Mouse (Mus musculus) neural tube, embryonic 15.5 days (tissue): Measurements from ENCODE around the gene Rnf223. TPM values are rescaled to one million over a fixed set of nuclear protein-coding genes. Genes with fewer than 3 reads are reported as not detected.
"Not testable (repeated sequence)": the region's sequence is repeated elsewhere in the genome, so short reads cannot be mapped to it uniquely, and the experiment has no call there.

ENCODE experiments used
- ATAC-seq: fragments of 200-750 bp; cut with Nextera tagmentation; 2 replicates; pipeline ENCODE4 v1.8.0; 2017; ENCODE audit warnings: mild to moderate bottlenecking, moderate TSS enrichment, moderate library complexity; ENCODE audit not compliant: low FRiP score
- H3K27ac ChIP-seq: fragments of 300-500 bp; sonication (generic); replicated peaks from 2 replicates; pipeline ENCODE4 v1.5.1; 2015; ENCODE audit warnings: mild to moderate bottlenecking, inconsistent platforms
- H3K27me3 ChIP-seq: fragments of 300-500 bp; sonication (generic); replicated peaks from 2 replicates; pipeline ENCODE4 v1.6.1; 2015; ENCODE audit warnings: inconsistent platforms
- H3K36me3 ChIP-seq: fragments of 300-500 bp; sonication (generic); 2 replicates; pipeline ENCODE4 v1.6.1; 2015; ENCODE audit warnings: inconsistent platforms
- H3K4me1 ChIP-seq: fragments of 300-500 bp; sonication (generic); 2 replicates; pipeline ENCODE4 v1.6.1; 2015; ENCODE audit warnings: inconsistent platforms
- H3K4me2 ChIP-seq: fragments of 300-500 bp; sonication (generic); 2 replicates; pipeline ENCODE4 v1.6.1; 2015; ENCODE audit warnings: inconsistent platforms, mild to moderate bottlenecking, moderate library complexity
- H3K4me3 ChIP-seq: fragments of 300-500 bp; sonication (generic); replicated peaks from 2 replicates; pipeline ENCODE4 v1.5.1; 2015; ENCODE audit warnings: mild to moderate bottlenecking, inconsistent platforms
- H3K9ac ChIP-seq: fragments of 300-500 bp; sonication (generic); replicated peaks from 2 replicates; pipeline ENCODE4 v1.6.1; 2015; ENCODE audit warnings: mild to moderate bottlenecking, inconsistent platforms
- H3K9me3 ChIP-seq: fragments of 300-500 bp; sonication (generic); replicated peaks from 2 replicates; pipeline ENCODE4 v1.6.1; 2016; ENCODE audit warnings: inconsistent platforms
- WGBS: fragments of 180-500 bp; shearing (Covaris S2); methylation state at CpG from one replicate; pipeline ENCODE4 v1.1.7; 2015; ENCODE audit warnings: mixed read lengths; 5-methylcytosine and 5-hydroxymethylcytosine counted together
- polyA plus RNA-seq: library from polyadenylated mRNA; unstranded; fragments of >200 nt; fragmentation: Nextera tagmentation; extraction: Ambion mirVana; gene quantifications from 2 replicates; pipeline ENCODE4 v1.2.1, GENCODE M21; 2015

Rnf223 gene
- polyA plus RNA-seq, 1 experiment from 2014 or later: 0.37 TPM

- Histone ChIP-seq H3K9ac (no peak overlapping the region), H3K36me3 (no peaks in the 10 kb centered on the region), H3K4me1 (no peaks in the 10 kb centered on the region), H3K27ac (no peak overlapping the region), H3K4me2 (no peak overlapping the region), H3K4me3 (no peak overlapping the region), H3K9me3 (no peaks in the 10 kb centered on the region), H3K27me3 (no peaks in the 10 kb centered on the region)
- no peak for ATAC-seq
- WGBS: 83% methylated on average over 12 of the region's 12 CpGs
Measured at GRCm38 (mm10) chr4:156133943-156134605, 3.8 kb downstream of the Rnf223 start.

GRCm38 (mm10) chr4:156135112-156135511, 4.8 kb downstream of the Rnf223 start:
- H3K27ac ChIP-seq: no peak overlapping the region
- H3K4me2 ChIP-seq: no peak overlapping the region
- ATAC-seq: no peak
- 95% methylated on average over 13 of the region's 13 CpGs for WGBS
- H3K27me3 ChIP-seq: no peaks in the 10 kb centered on the region
- H3K9ac ChIP-seq: no peak overlapping the region
- no peak overlapping the region for H3K4me3 ChIP-seq
- H3K36me3 ChIP-seq: no peaks in the 10 kb centered on the region
- H3K9me3 ChIP-seq: no peaks in the 10 kb centered on the region
- no peaks in the 10 kb centered on the region for H3K4me1 ChIP-seq

DNA sequence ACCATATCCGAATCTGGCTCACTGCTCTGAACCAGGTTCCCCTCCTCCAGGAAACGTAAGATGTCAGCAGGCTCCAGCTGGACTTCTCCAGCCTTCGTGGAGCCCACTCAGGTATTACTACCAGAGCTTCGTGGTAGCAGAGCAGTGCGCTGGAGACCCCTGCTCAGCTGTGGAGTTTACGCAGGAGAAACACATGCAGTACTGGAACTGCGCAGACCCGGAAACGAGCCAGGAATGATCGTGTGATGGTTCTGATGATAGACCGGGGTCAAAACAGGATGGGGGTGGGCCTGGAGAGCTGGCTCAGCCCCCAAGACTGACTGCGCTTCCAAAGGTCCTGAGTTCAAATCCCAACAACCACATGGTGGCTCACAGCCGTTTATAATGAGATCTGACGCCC, 5.5 kb downstream of the Rnf223 start:
- 95% methylated on average over 14 of the region's 14 CpGs for WGBS
- Histone ChIP-seq H3K9ac (no peak overlapping the region), H3K4me1 (no peaks in the 10 kb centered on the region), H3K27ac (no peak overlapping the region), H3K36me3 (no peaks in the 10 kb centered on the region), H3K9me3 (no peaks in the 10 kb centered on the region), H3K4me2 (no peak overlapping the region), H3K4me3 (no peak overlapping the region), H3K27me3 (no peaks in the 10 kb centered on the region)
- no peak for ATAC-seq

DNA sequence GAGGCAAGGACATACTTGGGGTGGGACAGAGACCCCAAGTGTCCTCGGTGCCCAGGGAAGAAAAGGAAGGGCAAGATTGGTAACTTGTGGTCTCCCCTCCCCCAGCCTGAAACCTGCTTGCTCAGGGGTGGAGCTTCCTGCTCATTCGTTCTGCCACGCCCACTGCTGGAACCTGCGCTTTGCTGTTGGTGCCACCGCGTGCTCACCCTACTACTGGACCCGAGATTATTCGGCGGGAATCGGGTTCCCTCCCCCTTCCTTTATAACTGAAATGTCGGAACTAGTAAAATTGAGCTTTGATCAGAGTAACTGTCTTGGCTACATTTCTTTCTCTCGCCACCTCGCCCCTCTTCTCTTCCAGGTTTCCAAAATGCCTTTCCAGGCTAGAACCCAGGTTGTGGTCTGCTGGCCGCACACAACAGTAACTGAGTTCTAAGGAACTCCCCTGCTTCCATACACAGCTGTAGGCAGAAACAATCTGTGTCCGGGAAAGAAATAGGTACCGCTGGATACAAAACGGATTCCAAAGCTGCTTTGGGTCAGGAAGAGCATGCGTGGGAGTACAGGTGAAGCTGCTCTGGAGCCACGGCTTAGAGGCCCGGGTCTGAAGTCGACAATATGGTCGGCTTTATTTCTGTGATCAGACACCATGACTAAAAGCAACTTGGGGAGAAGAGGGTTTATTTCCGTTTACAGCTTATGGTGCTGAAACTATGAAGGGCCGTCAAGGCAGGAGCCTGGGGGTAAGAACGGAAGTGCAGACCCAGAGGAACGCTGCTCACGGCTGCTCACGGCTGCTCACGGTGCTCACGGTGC, 6.2 kb downstream of the Rnf223 start:
- Histone ChIP-seq H3K4me1 (no peaks in the 10 kb centered on the region), H3K9me3 (no peaks in the 10 kb centered on the region), H3K4me3 (no peak overlapping the region), H3K27ac (no peak overlapping the region), H3K36me3 (no peaks in the 10 kb centered on the region), H3K9ac (no peak overlapping the region), H3K4me2 (no peak overlapping the region), H3K27me3 (no peaks in the 10 kb centered on the region)
- 92% methylated on average over 30 of the region's 30 CpGs for WGBS
- no peak for ATAC-seq

- not testable (repeated sequence) for H3K4me3 ChIP-seq, H3K27me3 ChIP-seq, H3K4me1 ChIP-seq, H3K9ac ChIP-seq, H3K9me3 ChIP-seq, ATAC-seq, H3K4me2 ChIP-seq, H3K27ac ChIP-seq, H3K36me3 ChIP-seq
- 92% methylated on average over 10 of the region's 10 CpGs for WGBS
Measured at GRCm38 (mm10) chr4:156150887-156151286, 20.6 kb downstream of the Rnf223 start.

GRCm38 (mm10) chr4:156154771-156155170, 24.5 kb downstream of the Rnf223 start:
- Histone ChIP-seq H3K27ac (no peak overlapping the region), H3K4me3 (no peak overlapping the region), H3K36me3 (no peaks in the 10 kb centered on the region), H3K4me2 (no peak overlapping the region), H3K9me3 (no peaks in the 10 kb centered on the region; the same call in 1 of the 2 replicates), H3K4me1 (no peaks in the 10 kb centered on the region), H3K27me3 (no peaks in the 10 kb centered on the region), H3K9ac (no peak overlapping the region)
- 88% methylated on average over 3 of the region's 3 CpGs for WGBS
- no peak for ATAC-seq

DNA sequence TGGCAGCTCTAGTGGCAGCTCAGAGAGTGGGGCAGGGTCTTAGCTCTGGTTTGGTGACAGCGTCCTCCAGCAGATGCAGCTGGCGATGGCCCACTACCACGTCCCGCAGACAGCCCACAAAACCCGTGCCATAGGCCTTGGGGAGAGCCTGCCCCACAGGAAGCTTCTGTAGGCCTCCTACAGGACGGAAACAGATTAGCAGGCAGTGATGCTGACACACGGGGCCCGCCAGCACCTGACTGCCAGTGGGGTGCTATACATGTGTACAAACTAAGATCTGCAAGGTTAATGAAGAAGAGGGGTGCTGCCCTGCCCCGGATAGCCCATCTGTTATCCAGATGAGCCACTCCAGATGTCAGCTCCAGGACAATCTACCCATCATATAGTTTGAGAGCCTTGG, 36.2 kb downstream of the Rnf223 start:
- Histone ChIP-seq H3K27ac (no peak overlapping the region), H3K4me2 (no peak overlapping the region), H3K27me3 (no peaks in the 10 kb centered on the region), H3K36me3 (peaks cover 99% of the 10 kb centered on the region), H3K4me3 (no peak overlapping the region), H3K9ac (no peak overlapping the region), H3K9me3 (peaks cover 8% of the 10 kb centered on the region; the same call in 1 of the 2 replicates), H3K4me1 (no peaks in the 10 kb centered on the region)
- ATAC-seq: no peak
- 91% methylated on average over 9 of the region's 9 CpGs for WGBS

GRCm38 (mm10) chr4:156168611-156169010, 38.3 kb downstream of the Rnf223 start:
- no peak for ATAC-seq
- no peaks in the 10 kb centered on the region for H3K9me3 ChIP-seq
- no peak overlapping the region for H3K27ac ChIP-seq
- H3K9ac ChIP-seq: no peak overlapping the region
- H3K36me3 ChIP-seq: peaks cover 99% of the 10 kb centered on the region
- no peaks in the 10 kb centered on the region for H3K27me3 ChIP-seq
- H3K4me3 ChIP-seq: no peak overlapping the region
- WGBS: 98% methylated on average over 8 of the region's 8 CpGs
- no peaks in the 10 kb centered on the region for H3K4me1 ChIP-seq
- H3K4me2 ChIP-seq: no peak overlapping the region

DNA sequence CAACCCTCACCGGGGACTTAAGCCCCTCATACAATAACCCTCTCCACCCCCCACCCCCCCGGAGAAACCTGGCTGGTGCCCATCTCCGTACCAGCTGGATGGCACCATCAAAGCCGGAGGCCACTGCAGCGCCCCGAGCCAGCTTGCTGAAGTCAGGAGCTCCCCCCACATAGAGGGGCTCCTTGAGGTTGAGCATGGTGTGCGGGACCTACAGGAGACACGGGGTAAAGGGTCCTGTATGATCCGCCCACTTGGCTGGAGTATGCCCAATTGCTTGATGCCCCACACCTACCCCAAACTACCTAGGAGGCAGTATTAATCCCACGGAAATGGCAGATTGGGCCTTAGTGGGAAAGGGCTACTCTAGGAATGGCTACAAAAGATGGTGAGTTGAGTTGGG, 38.8 kb downstream of the Rnf223 start:
- 97% methylated on average over 10 of the region's 10 CpGs for WGBS
- no peaks in the 10 kb centered on the region for H3K9me3 ChIP-seq
- H3K4me3 ChIP-seq: no peak overlapping the region
- H3K4me1 ChIP-seq: no peaks in the 10 kb centered on the region
- H3K9ac ChIP-seq: no peak overlapping the region
- no peak for ATAC-seq
- no peak overlapping the region for H3K4me2 ChIP-seq
- H3K27ac ChIP-seq: no peak overlapping the region
- no peaks in the 10 kb centered on the region for H3K27me3 ChIP-seq
- H3K36me3 ChIP-seq: peaks cover 99% of the 10 kb centered on the region

DNA sequence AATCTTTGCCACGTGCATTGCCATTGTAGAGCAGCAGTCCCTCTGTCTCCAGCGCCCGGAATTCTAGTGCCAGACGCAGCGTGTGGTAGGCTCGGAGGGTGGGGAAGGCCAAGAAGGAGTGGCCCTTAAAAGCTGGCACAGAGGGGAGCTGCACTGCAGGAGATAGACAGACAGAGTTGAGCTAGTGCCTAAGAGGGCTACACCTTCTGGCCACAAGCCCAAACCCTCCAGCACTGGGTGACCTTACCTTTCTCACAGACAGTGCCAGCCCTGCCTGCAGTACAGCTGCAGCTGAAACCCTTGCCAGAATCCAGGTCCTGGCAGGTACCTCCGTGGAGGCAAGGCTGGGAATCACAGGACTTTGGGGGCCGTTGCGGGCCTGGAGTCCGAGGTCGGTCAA, 41.5 kb downstream of the Rnf223 start:
- H3K4me2 ChIP-seq: no peak overlapping the region
- H3K4me3 ChIP-seq: no peak overlapping the region
- H3K4me1 ChIP-seq: no peaks in the 10 kb centered on the region
- no peak overlapping the region for H3K9ac ChIP-seq
- 96% methylated on average over 11 of the region's 11 CpGs for WGBS
- H3K27ac ChIP-seq: no peak overlapping the region
- H3K27me3 ChIP-seq: no peaks in the 10 kb centered on the region
- peaks cover 100% of the 10 kb centered on the region for H3K36me3 ChIP-seq
- H3K9me3 ChIP-seq: no peaks in the 10 kb centered on the region
- no peak for ATAC-seq

DNA sequence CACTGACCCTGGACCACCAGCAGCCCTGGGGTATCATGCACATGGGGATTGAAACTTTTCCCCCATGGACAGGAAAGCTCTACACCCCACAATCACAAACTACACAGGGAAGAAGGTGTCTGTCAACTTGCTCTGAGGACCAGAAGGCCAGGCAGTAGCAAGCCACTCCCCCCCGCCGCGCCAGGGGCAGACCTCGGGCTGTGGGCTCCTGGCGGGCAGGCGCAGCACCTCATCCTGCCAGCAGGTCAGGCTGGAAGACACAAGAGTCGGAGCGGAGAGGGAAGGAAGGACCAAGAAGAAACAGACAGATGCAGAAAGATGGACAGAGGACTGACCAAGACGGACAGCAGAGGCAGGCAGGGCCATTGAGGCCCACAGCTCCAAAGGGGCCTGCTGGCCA, 47.3 kb downstream of the Rnf223 start:
- H3K4me3 ChIP-seq: no peak overlapping the region
- H3K27me3 ChIP-seq: no peaks in the 10 kb centered on the region
- 90% methylated on average over 9 of the region's 9 CpGs for WGBS
- H3K9ac ChIP-seq: no peak overlapping the region
- H3K36me3 ChIP-seq: peaks cover 69% of the 10 kb centered on the region
- H3K4me2 ChIP-seq: no peak overlapping the region
- no peak for ATAC-seq
- H3K27ac ChIP-seq: no peak overlapping the region
- no peaks in the 10 kb centered on the region for H3K9me3 ChIP-seq
- peaks cover 29% of the 10 kb centered on the region for H3K4me1 ChIP-seq
